Mouse (Mus musculus): Measurements from ENCODE around the gene Prss53. TPM values are rescaled to one million over a fixed set of nuclear protein-coding genes. Genes with fewer than 3 reads are reported as not detected.
"Not testable (repeated sequence)": the region's sequence is repeated elsewhere in the genome, so short reads cannot be mapped to it uniquely, and the experiment has no call there.

The Prss53 gene
- polyA plus RNA-seq, 1 experiment from 2014 or later, result 1.2 TPM

GRCm38 (mm10) chr7:127912190-127912871 lies 21.6 kb upstream of the Prss53 start, which contains the start of gene Kat8:
TSS of gene Kat8 (plus strand) at chr7:127912516.
- peaks cover 36% of the 10 kb centered on the region for H3K36me3 ChIP-seq
- H3K9ac ChIP-seq, result peak within 1 kb of the TSS; percentile 78
- under 1% methylated on average over 40 of the region's 40 CpGs for WGBS

GRCm38 (mm10) chr7:127908656-127909055 lies 17.9 kb upstream of the Prss53 start:
- Histone ChIP-seq H3K36me3 (peaks cover 40% of the 10 kb centered on the region), H3K9ac (no peak overlapping the region), H3K4me1 (replicated peaks) (peaks cover 23% of the 10 kb centered on the region), H3K27ac (no peak overlapping the region), H3K9me3 (replicated peaks) (no peaks in the 10 kb centered on the region), H3K4me2 (no peak overlapping the region), H3K27me3 (no peaks in the 10 kb centered on the region), H3K4me3 (no peak overlapping the region)
- no peak for ATAC-seq (replicated peaks; ENCODE audit: insufficient number of reproducible peaks, insufficient read depth, low FRiP score, low read depth)
- 88% methylated on average over 4 of the region's 4 CpGs for WGBS

More at GRCm38 (mm10) chr7:127912190-127912871, 21.6 kb upstream of the Prss53 start, which contains the start of gene Kat8:
- peak within 1 kb of the TSS; percentile 68 for H3K4me2 ChIP-seq
- H3K9me3 ChIP-seq (replicated peaks), result no peaks in the 10 kb centered on the region
- ATAC-seq (replicated peaks; ENCODE audit: insufficient number of reproducible peaks, insufficient read depth, low FRiP score, low read depth), result peak; percentile 93
- H3K27me3 ChIP-seq, result no peaks in the 10 kb centered on the region
- peak within 1 kb of the TSS; percentile 71 for H3K27ac ChIP-seq
- H3K4me1 ChIP-seq (replicated peaks), result peaks cover 12% of the 10 kb centered on the region
- peak within 1 kb of the TSS; percentile 77 for H3K4me3 ChIP-seq

GRCm38 (mm10) chr7:127907939-127908338 lies 17.2 kb upstream of the Prss53 start:
- peaks cover 40% of the 10 kb centered on the region for H3K36me3 ChIP-seq
- no peaks in the 10 kb centered on the region for H3K9me3 ChIP-seq (replicated peaks)
- 94% methylated on average over 12 of the region's 12 CpGs for WGBS
- H3K4me2 ChIP-seq, result no peak overlapping the region
- H3K27ac ChIP-seq, result no peak overlapping the region
- ATAC-seq (replicated peaks; ENCODE audit: insufficient number of reproducible peaks, insufficient read depth, low FRiP score, low read depth), result no peak
- no peak overlapping the region for H3K9ac ChIP-seq
- H3K27me3 ChIP-seq, result no peaks in the 10 kb centered on the region
- peaks cover 19% of the 10 kb centered on the region for H3K4me1 ChIP-seq (replicated peaks)
- H3K4me3 ChIP-seq, result no peak overlapping the region

- H3K36me3 ChIP-seq, result peaks cover 36% of the 10 kb centered on the region
- peaks cover 15% of the 10 kb centered on the region for H3K4me1 ChIP-seq (replicated peaks)
- no peaks in the 10 kb centered on the region for H3K27me3 ChIP-seq
- peak within 1 kb of the TSS; percentile 91 for H3K9ac ChIP-seq
- H3K4me3 ChIP-seq, result peak within 1 kb of the TSS; percentile 91
- H3K4me2 ChIP-seq, result peak within 1 kb of the TSS; percentile 84
- peak within 1 kb of the TSS; percentile 86 for H3K27ac ChIP-seq
- WGBS, result 6% methylated on average over 38 of the region's 38 CpGs
- ATAC-seq (replicated peaks; ENCODE audit: insufficient number of reproducible peaks, insufficient read depth, low FRiP score, low read depth), result peak; percentile 83
- H3K9me3 ChIP-seq (replicated peaks), result no peaks in the 10 kb centered on the region
Observed at GRCm38 (mm10) chr7:127903971-127904796, 13.4 kb upstream of the Prss53 start, which contains the start of gene Bckdk. TSS of gene Bckdk (plus strand) at chr7:127904082.

- no peaks in the 10 kb centered on the region for H3K9me3 ChIP-seq (replicated peaks)
- WGBS, result 68% methylated on average over 2 of the region's 2 CpGs
- no peak overlapping the region for H3K4me2 ChIP-seq
- H3K4me1 ChIP-seq (replicated peaks), result peaks cover 15% of the 10 kb centered on the region
- H3K27me3 ChIP-seq, result no peaks in the 10 kb centered on the region
- no peak overlapping the region for H3K4me3 ChIP-seq
- no peak overlapping the region for H3K9ac ChIP-seq
- ATAC-seq (replicated peaks; ENCODE audit: insufficient number of reproducible peaks, insufficient read depth, low FRiP score, low read depth), result no peak
- no peak overlapping the region for H3K27ac ChIP-seq
- H3K36me3 ChIP-seq, result peaks cover 11% of the 10 kb centered on the region
Observed at GRCm38 (mm10) chr7:127901772-127902171, 11.0 kb upstream of the Prss53 start.

- no peak overlapping the region for H3K4me2 ChIP-seq
- no peaks in the 10 kb centered on the region for H3K27me3 ChIP-seq
- no peak overlapping the region for H3K4me3 ChIP-seq
- no peak for ATAC-seq (replicated peaks; ENCODE audit: insufficient number of reproducible peaks, insufficient read depth, low FRiP score, low read depth)
- H3K9ac ChIP-seq, result no peak overlapping the region
- no peaks in the 10 kb centered on the region for H3K36me3 ChIP-seq
- peaks cover 15% of the 10 kb centered on the region for H3K4me1 ChIP-seq (replicated peaks)
- no peaks in the 10 kb centered on the region for H3K9me3 ChIP-seq (replicated peaks)
- H3K27ac ChIP-seq, result no peak overlapping the region
- WGBS, result 30% methylated on average over 7 of the region's 7 CpGs
Observed at GRCm38 (mm10) chr7:127899997-127900396, 9.2 kb upstream of the Prss53 start.

- Histone ChIP-seq H3K9ac (no peak overlapping the region), H3K9me3 (replicated peaks) (no peaks in the 10 kb centered on the region), H3K27me3 (no peaks in the 10 kb centered on the region), H3K4me2 (no peak overlapping the region), H3K4me1 (replicated peaks) (peaks cover 17% of the 10 kb centered on the region), H3K27ac (no peak overlapping the region), H3K36me3 (peaks cover 5% of the 10 kb centered on the region; the same call in 1 of the 2 replicates), H3K4me3 (no peak overlapping the region)
- 38% methylated on average over 10 of the region's 10 CpGs for WGBS
- no peak for ATAC-seq (replicated peaks; ENCODE audit: insufficient number of reproducible peaks, insufficient read depth, low FRiP score, low read depth)
Observed at GRCm38 (mm10) chr7:127898179-127898956, 7.6 kb upstream of the Prss53 start.

GRCm38 (mm10) chr7:127897542-127897941 lies 6.8 kb upstream of the Prss53 start:
- 82% methylated on average over 7 of the region's 7 CpGs for WGBS
- H3K27ac ChIP-seq, result no peak overlapping the region

GRCm38 (mm10) chr7:127896384-127896783 lies 5.6 kb upstream of the Prss53 start:
- ATAC-seq (replicated peaks; ENCODE audit: insufficient number of reproducible peaks, insufficient read depth, low FRiP score, low read depth), result no peak
- Histone ChIP-seq H3K4me1 (replicated peaks) (peaks cover 17% of the 10 kb centered on the region), H3K9me3 (replicated peaks) (no peaks in the 10 kb centered on the region), H3K36me3 (peaks cover 11% of the 10 kb centered on the region; the same call in 1 of the 2 replicates), H3K27me3 (no peaks in the 10 kb centered on the region), H3K27ac (no peak overlapping the region), H3K4me2 (no peak overlapping the region), H3K9ac (no peak overlapping the region), H3K4me3 (no peak overlapping the region)
- WGBS, result 61% methylated on average over 13 of the region's 13 CpGs

More at GRCm38 (mm10) chr7:127897542-127897941, 6.8 kb upstream of the Prss53 start:
- Histone ChIP-seq H3K4me3 (no peak overlapping the region), H3K4me2 (no peak overlapping the region), H3K27me3 (no peaks in the 10 kb centered on the region), H3K9me3 (replicated peaks) (no peaks in the 10 kb centered on the region), H3K4me1 (replicated peaks) (peaks cover 17% of the 10 kb centered on the region), H3K36me3 (peaks cover 11% of the 10 kb centered on the region; the same call in 1 of the 2 replicates), H3K9ac (no peak overlapping the region)
- no peak for ATAC-seq (replicated peaks; ENCODE audit: insufficient number of reproducible peaks, insufficient read depth, low FRiP score, low read depth)

- Histone ChIP-seq H3K27ac (peak overlapping the region; percentile 57), H3K36me3 (peaks cover 11% of the 10 kb centered on the region; the same call in 1 of the 2 replicates), H3K4me1 (replicated peaks) (peaks cover 17% of the 10 kb centered on the region), H3K4me3 (peak overlapping the region; percentile 70), H3K4me2 (peak overlapping the region; percentile 88)
- not testable (repeated sequence) for ATAC-seq (replicated peaks; ENCODE audit: insufficient number of reproducible peaks, insufficient read depth, low FRiP score, low read depth); H3K27me3 ChIP-seq; H3K9me3 ChIP-seq (replicated peaks); H3K9ac ChIP-seq
- 67% methylated on average over 7 of the region's 7 CpGs for WGBS
Observed at GRCm38 (mm10) chr7:127895891-127896290, 5.1 kb upstream of the Prss53 start.

- H3K36me3 ChIP-seq, result peaks cover 11% of the 10 kb centered on the region; the same call in 1 of the 2 replicates
- WGBS, result under 1% methylated on average over 26 of the region's 26 CpGs
- H3K4me2 ChIP-seq, result peak within 1 kb of the TSS; percentile 88
- H3K9ac ChIP-seq, result peak within 1 kb of the TSS; percentile 68
- H3K27ac ChIP-seq, result peak within 1 kb of the TSS; percentile 84
- H3K4me1 ChIP-seq (replicated peaks), result peaks cover 17% of the 10 kb centered on the region
- H3K27me3 ChIP-seq, result no peaks in the 10 kb centered on the region
- H3K4me3 ChIP-seq, result peak within 1 kb of the TSS; percentile 70
- peak; percentile 98 for ATAC-seq (replicated peaks; ENCODE audit: insufficient number of reproducible peaks, insufficient read depth, low FRiP score, low read depth)
- H3K9me3 ChIP-seq (replicated peaks), result no peaks in the 10 kb centered on the region
Observed at GRCm38 (mm10) chr7:127895442-127895841, 4.7 kb upstream of the Prss53 start, which contains the start of the genes Gm21974 and Vkorc1. TSS of gene Gm21974 (minus strand) at chr7:127895454. TSS of gene Vkorc1 (minus strand) at chr7:127895617.

Data from heart, embryonic 15.5 days (tissue).